Mouse (Mus musculus) ES-Bruce4 (cell line): ENCODE results near the gene Gm16867.
"Not testable (repeated sequence)": the region's sequence is repeated elsewhere in the genome, so short reads cannot be mapped to it uniquely, and the experiment has no call there.

ENCODE experiments used
- CTCF ChIP-seq: IDR thresholded peaks from one replicate; pipeline ENCODE4 v1.8.1; 2011; ENCODE audit warnings: low read depth, low read length
- EP300 ChIP-seq: IDR thresholded peaks from 2 replicates; pipeline ENCODE4 v1.6.1; 2011; ENCODE audit warnings: low read depth, low read length; ENCODE audit not compliant: insufficient read depth

DNA sequence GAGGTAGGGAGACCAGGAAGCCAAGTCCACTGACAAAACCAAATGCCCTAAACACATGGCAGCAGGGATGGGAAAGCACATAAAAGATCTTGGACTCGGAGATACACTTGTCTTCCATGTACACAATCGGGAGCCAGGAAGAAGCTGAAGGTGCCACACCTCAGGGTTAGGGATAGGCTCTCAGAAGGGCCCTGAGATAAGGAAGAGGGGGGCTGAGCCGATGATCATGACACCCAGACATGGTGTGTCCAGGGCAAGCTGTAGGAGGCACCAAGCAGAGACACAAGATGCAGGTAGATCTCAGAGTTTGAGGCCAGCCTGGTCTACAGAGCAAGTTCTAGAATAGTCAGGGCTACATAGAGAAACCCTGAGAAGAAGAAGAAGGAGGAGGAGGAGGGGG is 8.6 kb downstream of the Gm16867 start:
- TF ChIP-seq EP300, CTCF: not testable (repeated sequence)
